Mouse (Mus musculus): Measurements from ENCODE around the gene Borcs5.
"Not testable (repeated sequence)": the region's sequence is repeated elsewhere in the genome, so short reads cannot be mapped to it uniquely, and the experiment has no call there.

Gene Borcs5

GRCm38 (mm10) chr6:134670881-134671411 is 31.6 kb downstream of the Borcs5 start:
- no peak for DNase-seq (ENCODE audit: low spot score in 2 of 2)

- not testable (repeated sequence) for DNase-seq (ENCODE audit: low spot score in 2 of 2)
Measured at GRCm38 (mm10) chr6:134673712-134674111, 34.4 kb downstream of the Borcs5 start.

GRCm38 (mm10) chr6:134677504-134677903 is 38.2 kb downstream of the Borcs5 start:
- no peak for DNase-seq (ENCODE audit: low spot score in 2 of 2)

- DNase-seq (ENCODE audit: low spot score in 2 of 2): no peak
Measured at GRCm38 (mm10) chr6:134678037-134678436, 38.7 kb downstream of the Borcs5 start.

GRCm38 (mm10) chr6:134679330-134679729 is 40.0 kb downstream of the Borcs5 start:
- not testable (repeated sequence) for DNase-seq (ENCODE audit: low spot score in 2 of 2)

- no peak for DNase-seq (ENCODE audit: low spot score in 2 of 2)
Measured at GRCm38 (mm10) chr6:134684354-134684915, 45.1 kb downstream of the Borcs5 start.

- DNase-seq (ENCODE audit: low spot score in 2 of 2): no peak
Measured at GRCm38 (mm10) chr6:134685040-134685439, 45.7 kb downstream of the Borcs5 start.

- DNase-seq (ENCODE audit: low spot score in 2 of 2): no peak
Measured at GRCm38 (mm10) chr6:134685515-134685914, 46.2 kb downstream of the Borcs5 start.

- no peak for DNase-seq (ENCODE audit: low spot score in 2 of 2)
Measured at GRCm38 (mm10) chr6:134694498-134694897, 55.2 kb downstream of the Borcs5 start.

GRCm38 (mm10) chr6:134694988-134695387 is 55.7 kb downstream of the Borcs5 start:
- no peak for DNase-seq (ENCODE audit: low spot score in 2 of 2)

GRCm38 (mm10) chr6:134695625-134696024 is 56.3 kb downstream of the Borcs5 start:
- DNase-seq (ENCODE audit: low spot score in 2 of 2): no peak

- peak; percentile 42 to 49 for DNase-seq (ENCODE audit: low spot score in 2 of 2)
Measured at GRCm38 (mm10) chr6:134696146-134696545, 56.8 kb downstream of the Borcs5 start.

- DNase-seq (ENCODE audit: low spot score in 2 of 2): no peak
Measured at GRCm38 (mm10) chr6:134696554-134696953, 57.2 kb downstream of the Borcs5 start.

GRCm38 (mm10) chr6:134698243-134698642 is 58.9 kb downstream of the Borcs5 start:
- no peak for DNase-seq (ENCODE audit: low spot score in 2 of 2)

GRCm38 (mm10) chr6:134700451-134701210 is 61.3 kb downstream of the Borcs5 start:
- DNase-seq (ENCODE audit: low spot score in 2 of 2): no peak

- DNase-seq (ENCODE audit: low spot score in 2 of 2): no peak
Measured at GRCm38 (mm10) chr6:134701211-134701602, 61.9 kb downstream of the Borcs5 start.

GRCm38 (mm10) chr6:134702184-134702583 is 62.9 kb downstream of the Borcs5 start:
- no peak for DNase-seq (ENCODE audit: low spot score in 2 of 2)

GRCm38 (mm10) chr6:134703053-134703690 is 63.9 kb downstream of the Borcs5 start:
- DNase-seq (ENCODE audit: low spot score in 2 of 2): no peak

GRCm38 (mm10) chr6:134706467-134706866 is 67.2 kb downstream of the Borcs5 start:
- DNase-seq (ENCODE audit: low spot score in 2 of 2): no peak

GRCm38 (mm10) chr6:134710020-134710419 is 70.7 kb downstream of the Borcs5 start:
- DNase-seq (ENCODE audit: low spot score in 2 of 2): no peak

GRCm38 (mm10) chr6:134713321-134713720 is 74.0 kb downstream of the Borcs5 start:
- DNase-seq (ENCODE audit: low spot score in 2 of 2): no peak

GRCm38 (mm10) chr6:134713897-134714296 is 74.6 kb downstream of the Borcs5 start:
- no peak for DNase-seq (ENCODE audit: low spot score in 2 of 2)

- no peak for DNase-seq (ENCODE audit: low spot score in 2 of 2)
Measured at GRCm38 (mm10) chr6:134716168-134716587, 76.9 kb downstream of the Borcs5 start.
